Mouse (Mus musculus): ENCODE results near the gene Art3. TPM values are rescaled to one million over a fixed set of nuclear protein-coding genes. Genes with fewer than 3 reads are reported as not detected.
A peak's percentile ranks its signal among the peaks of the same experiment; 100 is the strongest.

The Art3 gene
- polyA plus RNA-seq, 1 experiment from 2014 or later, result 3.9 TPM

GRCm38 (mm10) chr5:92384855-92385254, 53.2 kb downstream of the Art3 start:
- Histone ChIP-seq H3K9me3 (replicated peaks) (no peaks in the 10 kb centered on the region), H3K9ac (no peak overlapping the region), H3K36me3 (no peaks in the 10 kb centered on the region), H3K27ac (no peak overlapping the region), H3K4me1 (peaks cover 9% of the 10 kb centered on the region; the same call in 1 of the 2 replicates), H3K4me2 (no peak overlapping the region), H3K27me3 (peaks cover 6% of the 10 kb centered on the region), H3K4me3 (replicated peaks) (no peak overlapping the region)
- 56% methylated on average over 7 of the region's 7 CpGs for WGBS
- no peak for ATAC-seq (replicated peaks; ENCODE audit: low FRiP score)

- ATAC-seq (replicated peaks; ENCODE audit: low FRiP score), result no peak
Observed at GRCm38 (mm10) chr5:92386102-92386501, 54.5 kb downstream of the Art3 start.

GRCm38 (mm10) chr5:92386643-92387042, 55.0 kb downstream of the Art3 start:
- Histone ChIP-seq H3K4me3 (replicated peaks) (no peak overlapping the region), H3K36me3 (no peaks in the 10 kb centered on the region), H3K4me1 (peaks cover 9% of the 10 kb centered on the region; the same call in 1 of the 2 replicates), H3K9ac (no peak overlapping the region), H3K4me2 (no peak overlapping the region), H3K27ac (peak overlapping the region; percentile 45; the same call in 1 of the 2 replicates), H3K9me3 (replicated peaks) (no peaks in the 10 kb centered on the region), H3K27me3 (peaks cover 23% of the 10 kb centered on the region)
- 30% methylated on average over 6 of the region's 6 CpGs for WGBS
- ATAC-seq (replicated peaks; ENCODE audit: low FRiP score), result peak; percentile 45; the same call in 1 of the 2 replicates

More at GRCm38 (mm10) chr5:92386102-92386501, 54.5 kb downstream of the Art3 start:
- Histone ChIP-seq H3K36me3 (no peaks in the 10 kb centered on the region), H3K9ac (no peak overlapping the region), H3K27me3 (peaks cover 18% of the 10 kb centered on the region), H3K4me1 (peaks cover 9% of the 10 kb centered on the region; the same call in 1 of the 2 replicates), H3K4me2 (no peak overlapping the region), H3K27ac (0 out of 2 replicates have a peak overlapping the region, but pooled peaks have one; percentile 45), H3K4me3 (replicated peaks) (no peak overlapping the region), H3K9me3 (replicated peaks) (no peaks in the 10 kb centered on the region)
- WGBS, result 90% methylated on average over 5 of the region's 5 CpGs

GRCm38 (mm10) chr5:92387433-92387832, 55.8 kb downstream of the Art3 start:
- Histone ChIP-seq H3K4me1 (peaks cover 12% of the 10 kb centered on the region), H3K9ac (no peak overlapping the region), H3K4me2 (no peak overlapping the region), H3K4me3 (replicated peaks) (no peak overlapping the region), H3K27ac (peak overlapping the region; percentile 45; the same call in 1 of the 2 replicates), H3K27me3 (peaks cover 31% of the 10 kb centered on the region), H3K36me3 (no peaks in the 10 kb centered on the region), H3K9me3 (replicated peaks) (no peaks in the 10 kb centered on the region)
- WGBS, result 59% methylated on average over 11 of the region's 11 CpGs
- ATAC-seq (replicated peaks; ENCODE audit: low FRiP score), result no peak

GRCm38 (mm10) chr5:92389977-92390376, 58.4 kb downstream of the Art3 start:
- H3K4me2 ChIP-seq, result no peak overlapping the region
- no peaks in the 10 kb centered on the region for H3K36me3 ChIP-seq
- no peak overlapping the region for H3K27ac ChIP-seq
- H3K27me3 ChIP-seq, result peaks cover 48% of the 10 kb centered on the region
- H3K4me3 ChIP-seq (replicated peaks), result no peak overlapping the region
- H3K9ac ChIP-seq, result no peak overlapping the region
- no peaks in the 10 kb centered on the region for H3K9me3 ChIP-seq (replicated peaks)
- H3K4me1 ChIP-seq, result peaks cover 21% of the 10 kb centered on the region
- ATAC-seq (replicated peaks; ENCODE audit: low FRiP score), result no peak
- WGBS, result 80% methylated on average over 2 of the region's 2 CpGs

- no peak overlapping the region for H3K9ac ChIP-seq
- 76% methylated on average over 8 of the region's 8 CpGs for WGBS
- no peak overlapping the region for H3K27ac ChIP-seq
- H3K4me3 ChIP-seq (replicated peaks), result no peak overlapping the region
- H3K36me3 ChIP-seq, result no peaks in the 10 kb centered on the region
- H3K27me3 ChIP-seq, result peaks cover 48% of the 10 kb centered on the region
- H3K9me3 ChIP-seq (replicated peaks), result no peaks in the 10 kb centered on the region
- ATAC-seq (replicated peaks; ENCODE audit: low FRiP score), result no peak
- H3K4me1 ChIP-seq, result peaks cover 21% of the 10 kb centered on the region
- no peak overlapping the region for H3K4me2 ChIP-seq
Observed at GRCm38 (mm10) chr5:92390615-92391014, 59.0 kb downstream of the Art3 start.

GRCm38 (mm10) chr5:92392542-92392941, 60.9 kb downstream of the Art3 start:
- Histone ChIP-seq H3K9ac (no peak overlapping the region), H3K27me3 (peaks cover 48% of the 10 kb centered on the region), H3K4me1 (peaks cover 13% of the 10 kb centered on the region), H3K27ac (no peak overlapping the region), H3K36me3 (no peaks in the 10 kb centered on the region), H3K4me3 (replicated peaks) (peak overlapping the region; percentile 28), H3K9me3 (replicated peaks) (no peaks in the 10 kb centered on the region), H3K4me2 (peak overlapping the region; percentile 53)
- WGBS, result 45% methylated on average over 18 of the region's 18 CpGs
- no peak for ATAC-seq (replicated peaks; ENCODE audit: low FRiP score)

- Histone ChIP-seq H3K4me2 (no peak overlapping the region), H3K9ac (no peak overlapping the region), H3K27me3 (peaks cover 46% of the 10 kb centered on the region), H3K9me3 (replicated peaks) (no peaks in the 10 kb centered on the region), H3K27ac (no peak overlapping the region), H3K4me1 (peaks cover 12% of the 10 kb centered on the region), H3K4me3 (replicated peaks) (no peak overlapping the region), H3K36me3 (no peaks in the 10 kb centered on the region)
- 71% methylated on average over 10 of the region's 10 CpGs for WGBS
- ATAC-seq (replicated peaks; ENCODE audit: low FRiP score), result no peak
Observed at GRCm38 (mm10) chr5:92393863-92394262, 62.2 kb downstream of the Art3 start.

- 85% methylated on average over 3 of the region's 3 CpGs for WGBS
- no peak for ATAC-seq (replicated peaks; ENCODE audit: low FRiP score)
Observed at GRCm38 (mm10) chr5:92395764-92396163, 64.1 kb downstream of the Art3 start.

GRCm38 (mm10) chr5:92396476-92396875, 64.8 kb downstream of the Art3 start:
- Histone ChIP-seq H3K9ac (no peak overlapping the region), H3K27ac (no peak overlapping the region), H3K9me3 (replicated peaks) (no peaks in the 10 kb centered on the region), H3K4me1 (peaks cover 12% of the 10 kb centered on the region), H3K27me3 (peaks cover 27% of the 10 kb centered on the region), H3K4me2 (no peak overlapping the region), H3K36me3 (no peaks in the 10 kb centered on the region), H3K4me3 (replicated peaks) (no peak overlapping the region)
- 0 out of 2 replicates have a peak, but pooled peaks have one; percentile 38 for ATAC-seq (replicated peaks; ENCODE audit: low FRiP score)
- 84% methylated on average over 6 of the region's 6 CpGs for WGBS

More at GRCm38 (mm10) chr5:92395764-92396163, 64.1 kb downstream of the Art3 start:
- H3K27ac ChIP-seq, result no peak overlapping the region
- H3K27me3 ChIP-seq, result peaks cover 34% of the 10 kb centered on the region
- H3K9me3 ChIP-seq (replicated peaks), result no peaks in the 10 kb centered on the region
- H3K4me3 ChIP-seq (replicated peaks), result no peak overlapping the region
- H3K9ac ChIP-seq, result no peak overlapping the region
- peaks cover 12% of the 10 kb centered on the region for H3K4me1 ChIP-seq
- no peak overlapping the region for H3K4me2 ChIP-seq
- H3K36me3 ChIP-seq, result no peaks in the 10 kb centered on the region

GRCm38 (mm10) chr5:92398153-92398552, 66.5 kb downstream of the Art3 start:
- H3K4me1 ChIP-seq, result peaks cover 4% of the 10 kb centered on the region; the same call in 1 of the 2 replicates
- H3K36me3 ChIP-seq, result no peaks in the 10 kb centered on the region
- ATAC-seq (replicated peaks; ENCODE audit: low FRiP score), result peak; percentile 87
- H3K4me3 ChIP-seq (replicated peaks), result no peak overlapping the region
- no peaks in the 10 kb centered on the region for H3K9me3 ChIP-seq (replicated peaks)
- no peak overlapping the region for H3K9ac ChIP-seq
- H3K27ac ChIP-seq, result no peak overlapping the region
- H3K27me3 ChIP-seq, result peaks cover 10% of the 10 kb centered on the region
- WGBS, result 22% methylated on average over 5 of the region's 5 CpGs
- H3K4me2 ChIP-seq, result no peak overlapping the region

GRCm38 (mm10) chr5:92402816-92403215, 71.2 kb downstream of the Art3 start:
- no peak for ATAC-seq (replicated peaks; ENCODE audit: low FRiP score)
- H3K9me3 ChIP-seq (replicated peaks), result no peaks in the 10 kb centered on the region
- WGBS, result 62% methylated on average over 9 of the region's 9 CpGs
- no peak overlapping the region for H3K4me3 ChIP-seq (replicated peaks)
- H3K27me3 ChIP-seq, result no peaks in the 10 kb centered on the region
- no peak overlapping the region for H3K4me2 ChIP-seq
- no peak overlapping the region for H3K27ac ChIP-seq
- 0 out of 2 replicates have a peak, but pooled peaks cover 2% of the 10 kb centered on the region for H3K4me1 ChIP-seq
- no peaks in the 10 kb centered on the region for H3K36me3 ChIP-seq
- no peak overlapping the region for H3K9ac ChIP-seq

Measured in kidney, embryonic 15.5 days (tissue).